Mouse (Mus musculus): Measurements from ENCODE around the gene Cdk7. TPM values are rescaled to one million over a fixed set of nuclear protein-coding genes. Genes with fewer than 3 reads are reported as not detected.
"Not testable (repeated sequence)": the region's sequence is repeated elsewhere in the genome, so short reads cannot be mapped to it uniquely, and the experiment has no call there.

The Cdk7 gene
- polyA plus RNA-seq, 1 experiment, result 15.4 TPM

DNA sequence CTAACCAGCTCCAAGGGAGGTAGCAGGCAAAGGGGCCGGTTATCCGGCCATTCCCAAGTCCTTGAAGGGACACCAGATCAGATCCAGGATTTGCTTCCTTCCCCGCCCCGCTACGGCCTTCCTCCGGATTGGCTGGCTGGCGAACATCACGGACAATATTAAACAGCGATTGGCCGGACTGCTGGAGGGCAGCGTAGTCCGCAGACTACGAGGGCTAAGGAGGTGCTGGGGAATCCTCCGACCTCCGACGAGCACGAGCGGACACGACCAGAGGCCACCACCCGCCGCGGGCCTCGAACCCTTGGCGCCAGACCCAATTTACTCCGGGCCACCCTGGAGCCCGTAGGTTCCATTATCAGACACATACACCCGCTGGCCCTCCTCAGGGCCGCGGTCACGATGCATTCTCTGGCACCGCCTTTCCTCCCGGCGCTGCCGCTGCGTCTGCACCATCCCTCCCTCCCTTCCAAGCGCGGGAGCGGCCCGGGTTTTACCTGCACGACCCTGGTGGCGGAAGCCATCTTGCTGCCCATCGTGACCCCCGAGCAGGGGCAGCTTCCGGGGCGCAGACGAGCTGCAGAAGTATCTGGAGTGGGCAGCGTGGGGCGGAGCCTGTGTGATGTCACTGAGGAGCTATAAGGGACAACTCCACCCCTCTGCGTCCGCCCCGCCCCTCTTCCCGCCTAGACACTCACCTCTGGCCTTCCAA, 13.5 kb upstream of the Cdk7 start, which contains the start of gene Mrps36:
Gene Mrps36 (minus strand): TSS at position 624 of the 709 bp plus-strand sequence.
- WGBS, result under 1% methylated on average over 52 of the region's 52 CpGs
- Histone ChIP-seq H3K4me3 (ENCODE audit: insufficient read depth, low read depth, low read length) (peak within 1 kb of the TSS; percentile 98), H3K27ac (ENCODE audit: insufficient read depth, low read depth, low read length) (peak within 1 kb of the TSS; percentile 98), H3K4me1 (ENCODE audit: control insufficient read depth, insufficient read depth, low read length) (peaks cover 13% of the 10 kb centered on the region), H3K36me3 (ENCODE audit: control insufficient read depth, insufficient read depth, low read length) (no peaks in the 10 kb centered on the region), H3K27me3 (replicated peaks; ENCODE audit: control insufficient read depth, insufficient read depth, low read length) (no peaks in the 10 kb centered on the region)
- TF ChIP-seq POLR2A (IDR thresholded peaks at IDR 0.05; ENCODE audit: low read depth, low read length), result peak; percentile 82
- no peak for TF ChIP-seq CTCF (conservative IDR thresholded peaks at IDR 0.05; ENCODE audit: insufficient read depth, insufficient read length, low read depth, low read length)
- DNase-seq, result peak; percentile 98

DNA sequence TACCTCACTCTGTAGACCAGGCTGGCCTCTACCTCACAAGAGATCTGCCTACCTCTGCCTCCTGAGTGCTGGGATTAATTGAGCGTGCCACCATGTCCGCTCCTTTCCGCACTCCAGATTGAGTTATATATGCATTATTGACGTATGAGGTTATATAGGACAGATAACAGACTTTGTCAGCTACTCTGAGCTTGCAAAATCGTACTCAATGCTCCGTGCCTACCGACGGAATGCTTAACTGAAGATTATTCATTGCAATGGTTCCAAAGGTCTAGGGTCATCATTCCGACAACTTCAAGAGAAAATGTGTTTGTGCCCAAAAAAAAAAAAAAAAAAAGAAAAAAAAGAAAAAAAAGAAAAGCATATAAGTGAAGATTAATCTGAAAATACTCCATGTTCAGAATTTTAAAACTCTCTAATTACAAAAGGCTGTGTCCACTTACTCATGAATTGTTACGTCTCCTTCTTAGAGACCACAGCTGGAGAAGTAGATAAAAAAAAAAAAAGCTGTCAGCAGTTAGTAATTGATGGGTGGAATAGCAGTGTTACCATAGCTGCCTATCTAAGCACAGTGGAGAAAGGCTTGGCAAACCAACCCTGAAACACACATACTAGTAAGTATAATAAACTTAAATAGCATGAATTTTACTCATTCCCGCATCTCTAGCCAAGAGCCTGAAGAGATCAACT, 12.8 kb upstream of the Cdk7 start:
- 36% methylated on average over 11 of the region's 11 CpGs for WGBS
- no peak for TF ChIP-seq CTCF (conservative IDR thresholded peaks at IDR 0.05; ENCODE audit: insufficient read depth, insufficient read length, low read depth, low read length)
- no peak for TF ChIP-seq POLR2A (IDR thresholded peaks at IDR 0.05; ENCODE audit: low read depth, low read length)
- H3K4me1 ChIP-seq (ENCODE audit: control insufficient read depth, insufficient read depth, low read length), result peaks cover 13% of the 10 kb centered on the region
- DNase-seq, result peak; percentile 74
- H3K27ac ChIP-seq (ENCODE audit: insufficient read depth, low read depth, low read length), result peak overlapping the region; percentile 98
- no peaks in the 10 kb centered on the region for H3K36me3 ChIP-seq (ENCODE audit: control insufficient read depth, insufficient read depth, low read length)
- H3K4me3 ChIP-seq (ENCODE audit: insufficient read depth, low read depth, low read length), result peak overlapping the region; percentile 98
- H3K27me3 ChIP-seq (replicated peaks; ENCODE audit: control insufficient read depth, insufficient read depth, low read length), result no peaks in the 10 kb centered on the region

DNA sequence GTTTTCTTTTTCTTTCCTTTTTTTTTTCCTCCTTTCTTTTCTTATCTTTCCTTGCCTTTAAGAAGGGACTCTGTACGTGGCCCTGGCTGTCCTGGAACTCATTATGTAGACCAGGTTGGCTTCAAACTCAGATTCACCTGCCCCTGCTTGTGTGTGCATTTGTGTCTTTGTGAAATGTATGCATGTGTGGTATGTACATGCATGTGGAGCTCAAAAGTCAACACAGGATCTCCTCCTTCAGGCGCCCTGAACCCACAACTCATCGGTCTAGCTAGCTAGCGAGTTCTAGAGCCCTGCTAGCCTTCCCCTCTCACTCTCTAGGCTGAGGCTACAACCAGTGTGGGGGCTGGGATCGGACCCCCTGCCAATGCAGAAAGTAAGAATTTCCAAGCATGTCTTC, 12.1 kb upstream of the Cdk7 start:
- 75% methylated on average over 5 of the region's 5 CpGs for WGBS
- peak overlapping the region; percentile 96 for H3K27ac ChIP-seq (ENCODE audit: insufficient read depth, low read depth, low read length)
- H3K4me1 ChIP-seq (ENCODE audit: control insufficient read depth, insufficient read depth, low read length), result peaks cover 13% of the 10 kb centered on the region
- no peaks in the 10 kb centered on the region for H3K27me3 ChIP-seq (replicated peaks; ENCODE audit: control insufficient read depth, insufficient read depth, low read length)
- TF ChIP-seq POLR2A (IDR thresholded peaks at IDR 0.05; ENCODE audit: low read depth, low read length) (no peak), CTCF (conservative IDR thresholded peaks at IDR 0.05; ENCODE audit: insufficient read depth, insufficient read length, low read depth, low read length) (no peak)
- peak overlapping the region; percentile 82 for H3K4me3 ChIP-seq (ENCODE audit: insufficient read depth, low read depth, low read length)
- no peaks in the 10 kb centered on the region; the same call in 1 of the 2 replicates for H3K36me3 ChIP-seq (ENCODE audit: control insufficient read depth, insufficient read depth, low read length)
- DNase-seq, result no peak

DNA sequence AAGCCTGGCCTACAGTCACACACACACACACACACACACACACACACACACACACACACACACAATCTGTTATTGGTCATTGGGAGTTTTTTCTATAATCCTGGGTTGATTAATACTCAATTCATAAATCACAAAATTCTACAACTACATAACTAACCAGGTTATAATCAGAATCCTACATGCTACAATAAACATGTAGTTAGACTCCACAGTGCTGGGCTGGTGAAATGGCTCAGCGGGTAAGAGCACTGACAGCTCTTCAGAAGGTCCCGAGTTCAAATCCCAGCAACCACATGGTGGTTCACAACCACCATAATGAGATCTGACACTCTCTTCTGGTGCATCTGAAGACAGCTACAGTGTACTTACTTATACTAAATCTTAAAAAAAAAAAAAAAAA, 2.0 kb upstream of the Cdk7 start:
- no peak overlapping the region for H3K27ac ChIP-seq (ENCODE audit: insufficient read depth, low read depth, low read length)
- H3K27me3 ChIP-seq (replicated peaks; ENCODE audit: control insufficient read depth, insufficient read depth, low read length), result no peaks in the 10 kb centered on the region
- DNase-seq, result no peak
- no peak overlapping the region for H3K4me3 ChIP-seq (ENCODE audit: insufficient read depth, low read depth, low read length)
- no peak for TF ChIP-seq CTCF (conservative IDR thresholded peaks at IDR 0.05; ENCODE audit: insufficient read depth, insufficient read length, low read depth, low read length)
- TF ChIP-seq POLR2A (IDR thresholded peaks at IDR 0.05; ENCODE audit: low read depth, low read length), result no peak
- peaks cover 5% of the 10 kb centered on the region; the same call in 1 of the 2 replicates for H3K4me1 ChIP-seq (ENCODE audit: control insufficient read depth, insufficient read depth, low read length)
- WGBS, result 97% methylated on average over 2 of the region's 2 CpGs
- H3K36me3 ChIP-seq (ENCODE audit: control insufficient read depth, insufficient read depth, low read length), result peaks cover 1% of the 10 kb centered on the region

DNA sequence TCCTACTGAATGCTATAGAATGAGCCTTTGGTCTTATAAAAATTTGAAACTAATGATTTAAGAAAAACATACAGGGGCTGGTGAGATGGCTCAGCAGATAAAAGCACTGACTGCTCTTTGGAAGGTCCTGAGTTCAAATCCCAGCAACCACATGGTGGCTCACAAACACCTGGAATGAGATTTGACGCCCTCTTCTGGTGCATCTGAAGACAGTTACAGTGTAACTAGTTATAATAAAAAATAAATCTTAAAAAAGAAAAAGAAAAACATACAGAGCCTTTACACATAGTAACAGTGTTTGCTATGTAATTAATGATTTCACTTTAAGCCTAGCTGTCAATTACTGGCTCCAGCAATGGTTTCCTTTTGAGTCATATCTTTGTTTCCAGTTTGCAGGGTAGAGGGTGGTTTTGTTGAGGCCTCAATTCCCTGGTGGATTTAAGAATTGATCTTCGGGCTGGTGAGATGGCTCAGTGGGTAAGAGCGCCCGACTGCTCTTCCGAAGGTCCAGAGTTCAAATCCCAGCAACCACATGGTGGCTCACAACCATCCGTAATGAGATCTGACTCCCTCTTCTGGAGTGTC, 815 bp upstream of the Cdk7 start:
- H3K4me3 ChIP-seq (ENCODE audit: insufficient read depth, low read depth, low read length); H3K4me1 ChIP-seq (ENCODE audit: control insufficient read depth, insufficient read depth, low read length); H3K27ac ChIP-seq (ENCODE audit: insufficient read depth, low read depth, low read length); H3K36me3 ChIP-seq (ENCODE audit: control insufficient read depth, insufficient read depth, low read length); H3K27me3 ChIP-seq (replicated peaks; ENCODE audit: control insufficient read depth, insufficient read depth, low read length); DNase-seq: not testable (repeated sequence)
- WGBS, result 90% methylated on average over 6 of the region's 6 CpGs

DNA sequence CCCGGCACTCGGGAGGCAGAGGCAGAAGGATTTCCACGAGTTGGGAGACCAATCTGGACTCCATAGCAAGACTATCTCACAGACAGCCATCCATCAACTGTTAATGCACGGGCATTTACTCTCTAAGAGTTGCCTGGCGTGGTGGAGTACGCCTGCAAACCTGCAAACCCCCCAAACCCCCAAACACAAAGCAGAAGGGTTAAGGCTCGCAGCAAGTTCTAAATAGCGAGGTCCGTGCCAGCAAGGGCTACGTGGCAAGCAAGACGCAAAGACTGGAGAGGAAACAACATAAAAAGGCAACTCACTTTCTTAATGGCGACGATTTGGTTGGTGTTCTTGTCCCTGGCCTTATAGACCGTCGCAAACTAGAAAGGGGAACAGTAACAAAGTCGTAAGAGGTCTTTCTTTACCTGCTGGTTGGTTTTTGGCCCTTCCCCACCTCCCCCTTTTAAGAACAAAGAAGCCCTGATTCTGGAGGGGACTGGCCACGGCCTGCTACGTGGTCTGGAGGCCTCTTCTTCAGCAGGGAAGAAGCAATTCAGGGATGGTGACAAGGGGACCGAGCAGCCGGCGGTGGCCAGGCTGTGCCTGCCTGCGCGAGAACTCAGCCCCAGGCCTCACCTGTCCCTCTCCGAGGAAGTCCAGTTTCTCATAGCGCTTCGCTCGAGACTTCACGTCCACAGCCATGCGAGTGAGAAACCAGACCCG, 432 bp downstream of the Cdk7 start:
- Histone ChIP-seq H3K27ac (ENCODE audit: insufficient read depth, low read depth, low read length) (peak overlapping the region; percentile 83), H3K4me1 (ENCODE audit: control insufficient read depth, insufficient read depth, low read length) (peaks cover 5% of the 10 kb centered on the region; the same call in 1 of the 2 replicates), H3K4me3 (ENCODE audit: insufficient read depth, low read depth, low read length) (peak overlapping the region; percentile 96), H3K36me3 (ENCODE audit: control insufficient read depth, insufficient read depth, low read length) (no peaks in the 10 kb centered on the region; the same call in 1 of the 2 replicates), H3K27me3 (replicated peaks; ENCODE audit: control insufficient read depth, insufficient read depth, low read length) (no peaks in the 10 kb centered on the region)
- TF ChIP-seq POLR2A (IDR thresholded peaks at IDR 0.05; ENCODE audit: low read depth, low read length), result no peak
- no peak for TF ChIP-seq CTCF (conservative IDR thresholded peaks at IDR 0.05; ENCODE audit: insufficient read depth, insufficient read length, low read depth, low read length)
- DNase-seq, result peak; percentile 18
- WGBS, result under 1% methylated on average over 30 of the region's 30 CpGs

DNA sequence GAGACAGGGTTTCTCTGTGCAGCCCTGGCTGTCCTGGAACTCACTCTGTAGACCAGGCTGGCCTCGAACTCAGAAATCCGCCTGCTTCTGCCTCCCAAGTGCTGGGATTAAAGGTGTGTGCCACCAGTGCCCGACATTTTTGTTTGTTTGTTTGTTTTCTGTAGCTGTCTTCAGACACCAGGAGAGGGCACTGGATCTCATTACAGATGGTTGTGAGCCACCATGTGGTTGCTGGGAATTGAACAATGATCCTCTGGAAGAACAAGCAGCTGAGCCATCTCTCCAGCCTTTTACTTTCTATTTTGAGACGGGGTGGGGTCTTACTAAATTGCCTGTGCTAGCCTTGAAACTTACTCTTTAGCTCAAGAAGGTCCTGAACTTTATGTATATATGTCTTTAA, 2.2 kb downstream of the Cdk7 start:
- DNase-seq; H3K4me3 ChIP-seq (ENCODE audit: insufficient read depth, low read depth, low read length); H3K27ac ChIP-seq (ENCODE audit: insufficient read depth, low read depth, low read length); H3K4me1 ChIP-seq (ENCODE audit: control insufficient read depth, insufficient read depth, low read length); H3K27me3 ChIP-seq (replicated peaks; ENCODE audit: control insufficient read depth, insufficient read depth, low read length); H3K36me3 ChIP-seq (ENCODE audit: control insufficient read depth, insufficient read depth, low read length): not testable (repeated sequence)
- WGBS, result 94% methylated on average over 4 of the region's 4 CpGs

Measured in kidney, adult 2 months (tissue).